Mouse (Mus musculus) 416B (cell line): ENCODE results near the gene Gm20388.

ENCODE experiments used
- DNase-seq: peaks from one replicate; pipeline ENCODE4 v3.0.0; 2011; ENCODE audit warnings: low read depth

Gene Gm20388

DNA sequence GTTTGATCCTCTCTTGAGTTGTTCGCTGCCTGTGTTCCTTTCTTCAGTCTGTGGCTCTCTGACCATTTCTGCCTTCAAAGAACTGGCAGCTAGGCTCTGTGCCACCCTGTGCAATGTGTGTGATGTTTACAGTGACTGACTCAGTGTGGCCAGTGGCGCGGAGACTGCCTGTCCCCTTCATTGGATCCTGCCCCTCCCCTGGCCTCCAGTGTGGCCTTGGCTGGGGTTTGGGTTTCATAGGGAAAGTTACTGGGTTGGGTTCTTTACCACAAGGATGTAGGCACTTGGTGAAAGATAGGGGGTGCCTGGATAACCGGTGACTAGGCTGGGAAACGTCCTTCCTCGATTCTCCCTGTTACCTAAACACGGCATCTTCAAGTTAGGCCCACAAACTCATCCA lies 3774.2 kb downstream of the Gm20388 start:
- no peak for DNase-seq

DNA sequence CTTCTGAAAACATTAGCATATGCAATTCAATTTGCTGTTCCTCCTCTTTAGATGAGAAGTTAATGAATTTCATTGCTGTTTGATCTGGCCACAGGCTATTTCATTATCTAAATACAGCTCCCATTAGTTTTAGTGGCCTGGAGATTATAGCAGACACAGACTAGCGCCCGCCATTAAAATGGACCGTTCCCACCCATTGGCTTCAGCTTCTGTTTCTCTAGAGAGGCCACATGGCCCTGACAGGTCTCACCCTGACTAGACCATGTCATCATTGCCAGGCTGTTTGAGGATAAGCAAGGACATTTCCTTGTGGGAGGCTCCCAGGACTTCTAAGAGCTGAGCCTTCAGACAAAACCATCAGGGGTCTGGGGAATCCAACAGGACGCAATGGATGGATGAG lies 3774.8 kb downstream of the Gm20388 start:
- no peak for DNase-seq

DNA sequence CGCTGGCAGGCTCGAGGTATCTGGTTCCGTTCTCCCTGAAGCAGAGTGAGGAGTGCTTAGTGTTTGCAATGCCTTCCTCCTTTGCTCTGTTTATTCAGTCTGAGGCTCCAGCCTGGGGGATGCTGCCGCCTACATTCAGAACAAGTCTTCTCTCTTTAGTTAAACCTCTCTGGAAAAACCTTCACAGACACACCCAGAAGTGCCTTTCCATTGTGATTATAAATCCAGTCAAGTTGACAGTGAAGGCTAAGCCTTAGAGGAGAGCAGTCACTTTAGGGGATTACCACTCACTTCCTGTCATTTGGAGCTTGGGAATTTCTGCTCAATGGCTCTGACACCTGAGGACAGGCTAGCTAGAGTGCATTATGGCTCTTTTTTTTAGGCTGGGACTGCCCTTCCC lies 3777.2 kb downstream of the Gm20388 start:
- DNase-seq = no peak

DNA sequence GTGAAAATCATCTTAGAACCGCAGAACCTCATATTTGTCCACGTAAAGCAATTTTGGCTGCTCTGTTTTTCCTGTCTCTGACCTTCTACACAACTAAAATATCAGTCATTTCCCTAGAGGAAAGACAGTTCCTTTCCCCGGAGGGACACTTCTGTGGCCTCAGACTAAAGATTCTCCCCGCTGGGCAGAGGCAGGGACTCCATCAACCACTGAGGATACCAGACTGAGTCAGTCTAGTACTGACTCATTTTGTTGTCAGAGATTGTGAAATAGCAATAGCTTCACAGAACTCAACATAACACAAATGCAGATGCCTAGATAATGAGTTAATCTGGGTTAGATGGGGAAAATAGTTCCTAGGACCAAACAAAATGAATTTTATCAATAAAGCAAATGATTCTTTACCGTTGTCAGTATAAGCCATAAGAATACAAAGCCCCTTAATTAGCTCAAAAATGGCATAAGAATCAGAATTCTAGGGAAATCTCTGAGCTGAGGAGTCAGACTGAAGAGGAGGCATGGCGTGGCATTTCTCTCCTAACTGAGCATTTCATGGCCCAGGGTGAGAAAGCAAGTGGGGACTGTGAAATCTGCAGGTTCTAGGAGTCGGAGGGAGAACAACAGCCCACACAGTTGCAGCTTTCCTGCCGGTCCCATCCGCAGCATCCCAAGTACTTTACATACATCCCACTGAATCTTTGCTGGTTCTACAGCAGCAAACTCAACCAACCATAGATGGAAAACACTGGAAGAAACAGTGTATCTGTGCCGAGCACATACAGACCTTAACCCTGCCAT lies 3781.7 kb downstream of the Gm20388 start:
- peak; percentile 87 for DNase-seq

DNA sequence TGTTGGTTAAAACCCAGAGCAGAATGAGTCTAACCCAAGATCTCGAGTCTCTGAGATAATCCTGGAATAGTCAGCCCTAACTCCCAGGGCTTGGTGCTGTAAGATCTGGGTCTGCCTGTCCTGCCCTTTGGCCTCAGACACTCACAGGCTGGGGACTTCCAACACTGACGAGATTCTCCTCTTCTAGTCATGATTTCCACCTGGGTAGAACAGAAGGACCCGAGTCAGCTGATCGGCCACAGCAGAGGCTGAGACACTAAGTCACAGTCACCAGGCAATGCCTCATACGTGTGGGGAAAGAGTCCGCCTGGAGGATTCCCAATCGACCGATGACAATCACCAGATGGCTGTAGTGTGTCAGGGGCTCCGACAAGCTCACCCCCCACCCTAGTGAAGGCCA lies 3785.5 kb downstream of the Gm20388 start:
- DNase-seq = no peak

DNA sequence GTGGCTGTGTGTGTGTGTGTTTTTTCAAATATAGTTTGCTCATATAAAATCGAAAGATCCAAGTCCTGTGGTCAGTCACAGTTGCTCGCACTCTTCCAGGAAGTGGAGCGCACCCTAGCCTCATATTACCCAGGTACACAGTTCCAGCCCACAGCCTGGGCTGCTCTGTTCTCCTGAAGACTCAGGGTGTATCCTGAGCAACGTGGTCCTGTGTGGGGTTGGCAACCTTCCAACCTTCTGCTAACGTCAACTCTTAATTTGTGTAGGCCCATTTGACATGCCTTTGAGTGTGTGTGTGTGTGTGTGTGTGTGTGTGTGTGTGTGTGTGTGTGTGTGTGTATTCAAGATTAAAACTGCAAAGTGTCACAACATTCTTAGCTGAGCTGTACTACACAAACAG lies 3786.7 kb downstream of the Gm20388 start:
- peak; percentile 37 for DNase-seq

DNA sequence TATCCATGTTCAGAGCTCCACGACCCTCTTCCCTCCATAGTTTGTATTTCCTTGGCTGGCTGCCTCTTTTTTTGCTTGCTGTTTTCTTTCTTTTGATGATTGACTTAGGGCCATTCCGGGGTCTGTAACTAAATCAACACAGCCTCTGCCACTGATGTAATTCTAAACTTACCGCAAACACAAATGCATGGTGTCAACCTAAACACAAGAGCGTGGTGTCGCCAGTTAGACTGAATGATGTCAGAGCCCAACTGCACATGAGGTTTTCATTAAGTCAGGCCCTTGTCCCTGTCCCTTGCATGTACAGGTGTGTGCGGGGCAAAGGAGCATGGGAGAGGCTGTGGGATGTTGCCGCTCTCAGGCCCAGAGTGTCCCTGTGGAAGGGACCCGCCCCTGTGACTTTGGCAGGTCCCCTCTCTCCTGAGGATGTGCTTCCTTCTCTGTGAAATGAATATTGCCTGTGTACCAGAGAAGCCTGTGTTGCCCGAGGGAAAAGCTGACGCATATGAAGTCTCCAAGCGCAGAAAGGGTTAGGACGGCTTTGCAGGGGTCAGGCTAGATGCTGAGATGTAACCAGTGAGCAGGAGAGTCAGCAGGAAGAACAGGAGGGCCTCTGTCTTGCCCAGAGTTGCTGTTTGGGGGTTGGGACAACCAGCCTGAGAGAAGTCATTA lies 3789.9 kb downstream of the Gm20388 start:
- no peak for DNase-seq

DNA sequence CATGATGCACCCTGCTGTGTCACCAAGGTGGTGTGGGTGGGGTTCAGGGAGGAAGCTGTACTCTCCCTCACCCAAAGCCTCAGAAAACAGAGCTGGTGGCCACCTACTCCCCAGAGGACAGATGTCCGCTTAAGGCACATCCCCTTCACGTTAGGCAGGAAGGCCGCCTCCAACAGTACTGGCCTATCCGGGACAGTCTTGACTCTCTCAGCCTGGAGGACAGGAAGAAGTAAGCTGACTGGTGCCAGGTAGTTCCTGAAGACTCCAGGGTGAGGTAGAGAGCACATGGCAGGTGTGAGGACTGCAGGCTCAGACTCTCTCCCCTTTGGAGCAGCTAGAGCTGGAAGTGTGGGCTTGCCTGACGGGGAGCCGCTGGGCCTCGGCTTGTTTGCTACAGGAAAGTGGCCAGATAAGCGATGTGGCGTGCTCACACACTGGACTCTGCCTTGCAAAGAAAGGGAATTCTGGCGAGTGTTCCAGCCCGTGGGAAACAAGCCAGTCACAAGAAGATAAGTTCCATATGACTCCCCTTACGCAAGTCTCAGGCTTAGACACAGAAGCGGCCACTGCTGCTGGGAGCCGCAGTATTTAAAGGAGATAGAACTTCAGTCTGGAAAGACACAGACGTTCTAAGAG lies 3791.4 kb downstream of the Gm20388 start:
- no peak for DNase-seq

DNA sequence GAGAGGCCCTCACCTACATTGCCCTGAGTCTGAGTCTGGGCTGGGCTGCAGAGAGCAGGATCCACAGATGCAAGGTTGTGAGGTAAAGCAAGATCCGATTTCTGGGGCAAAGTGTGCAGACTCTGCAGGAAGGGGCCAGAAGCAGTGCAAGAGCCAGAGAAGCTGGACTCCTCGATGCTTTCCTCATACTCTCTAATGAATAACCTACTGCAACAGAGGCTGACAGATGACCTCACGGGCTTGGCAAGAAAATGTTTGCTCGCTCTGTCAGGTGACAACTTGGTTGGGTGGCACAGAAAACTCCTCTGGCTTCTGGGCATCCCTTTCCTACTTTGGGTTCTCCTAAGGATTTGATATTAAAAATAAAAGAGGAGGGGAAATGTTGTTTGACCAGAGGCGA lies 3794.7 kb downstream of the Gm20388 start:
- DNase-seq = no peak

DNA sequence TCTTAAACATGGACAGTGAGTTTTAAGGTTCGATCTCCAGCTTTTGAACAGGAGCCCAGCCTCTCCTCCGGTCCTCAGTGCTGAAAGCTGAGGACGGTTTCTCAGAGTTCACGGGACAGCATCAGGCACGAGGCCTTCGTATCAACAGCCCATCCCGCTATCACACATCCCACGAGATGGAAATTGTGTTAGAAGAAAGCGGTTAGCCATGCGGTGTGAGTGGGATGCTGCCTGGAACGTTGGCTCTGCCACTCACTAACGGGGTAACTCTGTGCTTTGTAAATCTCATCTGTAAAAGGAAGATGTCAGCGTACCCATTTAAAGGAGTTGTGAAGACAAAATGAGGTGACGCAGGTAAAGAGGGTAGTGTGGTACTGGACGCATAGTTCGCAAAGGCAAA lies 3796.5 kb downstream of the Gm20388 start:
- no peak for DNase-seq

DNA sequence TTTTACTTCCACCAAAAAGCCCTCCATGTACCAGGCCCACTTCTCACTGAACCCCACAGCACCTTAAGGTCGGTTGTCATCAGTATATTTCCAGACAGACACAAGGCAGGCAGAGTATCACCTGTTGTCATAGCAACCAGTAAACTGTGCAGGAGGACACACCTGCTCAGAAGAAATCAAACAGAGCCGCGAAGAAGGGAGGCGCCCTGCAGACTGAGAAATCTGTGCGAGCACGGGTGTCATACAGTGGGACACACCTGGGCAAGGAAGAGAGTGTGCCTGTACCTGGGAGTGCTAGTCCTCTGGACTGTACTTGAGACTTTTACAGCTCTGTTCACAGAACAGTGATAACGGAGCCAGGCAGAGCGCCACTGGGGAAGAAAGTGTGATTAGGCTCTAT lies 3798.1 kb downstream of the Gm20388 start:
- DNase-seq = no peak

DNA sequence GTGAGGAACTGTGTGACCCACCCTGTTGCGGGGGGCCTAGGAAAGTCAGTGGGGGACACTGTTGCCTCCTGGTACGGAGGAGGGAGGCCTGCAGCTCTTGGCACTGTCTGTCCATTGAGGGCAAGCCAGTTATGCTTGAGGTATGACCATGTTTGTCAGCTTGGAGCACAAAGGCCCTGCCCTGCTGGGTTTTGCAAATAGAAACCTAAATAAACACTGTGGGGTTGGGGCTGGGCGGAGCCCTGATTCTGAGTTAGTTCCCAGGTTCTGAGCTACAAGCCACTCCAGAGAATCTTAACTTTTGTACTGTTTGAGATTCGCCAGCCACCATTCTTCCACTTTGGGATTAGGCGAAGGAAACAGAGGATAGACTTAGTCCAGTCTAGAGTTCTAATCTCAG lies 3799.7 kb downstream of the Gm20388 start:
- no peak for DNase-seq

DNA sequence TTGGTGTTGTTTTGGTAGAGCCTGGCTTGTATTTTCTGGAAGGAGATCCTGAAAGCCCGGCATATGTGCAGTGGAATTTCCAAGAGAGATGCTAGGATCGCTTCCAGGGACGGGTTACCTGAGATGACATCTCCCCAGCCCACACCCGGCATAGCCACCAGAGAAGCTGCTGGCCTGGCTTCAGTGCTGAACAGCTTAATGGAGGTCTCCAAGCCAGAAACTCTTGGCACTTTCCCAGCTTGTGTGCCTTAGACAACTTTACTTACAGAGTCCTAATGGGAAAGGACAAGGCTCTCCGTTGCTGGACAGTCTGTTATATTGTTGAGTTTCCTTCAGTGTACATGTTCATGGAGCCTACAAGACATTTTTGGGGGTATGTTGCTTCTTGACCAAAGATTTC lies 3803.8 kb downstream of the Gm20388 start:
- DNase-seq = no peak

DNA sequence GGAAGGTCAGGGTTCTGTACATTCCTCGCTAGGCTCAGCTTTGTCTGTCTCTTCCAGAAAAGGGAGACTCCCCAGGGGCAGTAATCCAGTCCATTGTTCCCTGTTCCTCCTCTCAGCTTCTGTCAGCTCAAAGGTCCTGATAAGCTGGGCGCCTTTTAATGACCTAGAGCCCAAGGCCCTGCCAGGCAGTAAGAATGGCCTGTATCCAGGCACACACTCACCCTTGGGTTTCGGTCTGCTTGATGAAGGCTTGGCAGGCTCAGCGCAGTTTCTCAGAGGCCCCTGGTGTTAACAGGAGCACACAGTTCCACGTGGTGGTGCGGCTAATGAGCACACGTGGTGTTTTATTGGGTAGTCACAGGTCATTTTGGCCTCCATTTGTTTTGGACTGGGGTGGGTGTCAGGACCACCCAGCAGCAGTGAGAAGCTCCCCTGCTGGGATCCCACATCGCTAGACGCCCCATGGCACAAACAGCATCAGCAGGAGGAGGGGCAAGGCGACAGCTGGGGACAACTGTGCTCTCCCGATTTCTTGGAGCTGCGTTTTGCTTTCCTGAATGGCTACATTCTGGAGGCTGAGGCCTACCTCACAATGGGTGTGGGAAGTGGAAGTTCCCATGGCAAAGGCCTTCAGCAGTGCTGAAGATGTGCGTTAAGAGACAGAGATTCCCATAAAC lies 3805.4 kb downstream of the Gm20388 start:
- no peak for DNase-seq

DNA sequence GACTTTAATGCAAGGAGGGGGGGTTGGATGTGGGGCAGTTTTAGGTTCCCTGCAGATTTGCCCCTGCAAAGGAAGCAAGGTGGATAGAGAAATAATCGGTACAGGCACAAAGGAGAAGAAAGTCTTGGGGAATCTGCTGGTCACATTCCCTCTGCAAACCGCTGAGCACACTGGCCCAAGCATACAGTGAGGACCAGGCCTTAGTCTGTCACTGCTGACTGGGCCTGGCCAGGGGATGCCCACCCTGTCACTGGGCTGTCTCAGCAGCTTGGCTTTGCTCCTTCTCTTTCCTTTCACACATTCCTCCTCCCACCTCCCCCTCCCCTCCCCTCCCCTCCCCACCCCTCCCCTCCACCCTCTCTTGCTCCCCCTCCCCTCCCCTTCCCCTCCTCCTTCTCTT lies 3806.5 kb downstream of the Gm20388 start:
- DNase-seq = no peak

DNA sequence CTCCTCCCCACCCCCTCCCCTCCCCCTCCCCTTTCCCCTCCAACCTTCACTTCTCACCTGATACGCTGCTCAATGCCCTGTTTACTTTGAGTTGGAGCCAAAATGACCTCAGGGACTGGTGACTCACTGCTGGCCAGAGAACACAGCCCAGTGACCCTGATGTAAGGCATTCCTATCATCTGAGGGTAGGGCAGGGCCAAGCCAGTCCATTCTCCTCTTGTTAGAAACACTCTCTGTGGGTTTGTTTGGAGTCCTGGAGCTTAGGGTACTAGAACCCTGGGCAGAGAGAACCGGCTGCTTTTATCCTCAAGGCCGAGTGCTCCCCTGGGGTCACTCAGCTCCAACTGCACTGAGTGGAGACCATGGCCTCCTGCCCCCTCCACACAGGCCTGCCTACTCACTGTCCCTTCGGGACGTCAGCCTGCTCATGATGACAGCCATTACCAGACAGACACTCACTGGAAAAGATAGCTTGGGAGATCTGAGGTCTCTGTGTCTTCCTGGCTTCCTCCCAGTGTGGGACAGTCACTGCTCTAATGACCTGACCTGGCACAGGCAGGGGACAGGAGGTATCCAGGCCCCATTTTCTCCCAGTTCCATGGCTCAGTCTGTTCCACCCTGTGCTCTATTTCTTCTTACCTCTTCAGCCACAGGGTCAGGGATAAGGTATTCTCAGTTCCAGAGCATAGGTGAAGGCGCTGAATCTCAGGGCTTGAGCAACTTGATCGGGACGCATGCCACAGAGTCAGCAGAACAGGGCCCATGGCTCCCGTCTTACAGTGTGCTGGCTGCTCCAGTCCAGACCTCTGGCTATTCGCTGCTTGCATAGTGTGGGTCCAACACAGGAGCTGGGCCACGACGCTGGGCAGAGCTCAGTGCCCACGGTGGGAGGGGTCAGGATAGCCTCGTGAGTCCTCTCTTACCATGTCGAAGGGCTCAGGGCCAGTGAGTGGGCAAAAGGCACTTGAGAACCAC lies 3807.2 kb downstream of the Gm20388 start:
- peak; percentile 74 for DNase-seq

DNA sequence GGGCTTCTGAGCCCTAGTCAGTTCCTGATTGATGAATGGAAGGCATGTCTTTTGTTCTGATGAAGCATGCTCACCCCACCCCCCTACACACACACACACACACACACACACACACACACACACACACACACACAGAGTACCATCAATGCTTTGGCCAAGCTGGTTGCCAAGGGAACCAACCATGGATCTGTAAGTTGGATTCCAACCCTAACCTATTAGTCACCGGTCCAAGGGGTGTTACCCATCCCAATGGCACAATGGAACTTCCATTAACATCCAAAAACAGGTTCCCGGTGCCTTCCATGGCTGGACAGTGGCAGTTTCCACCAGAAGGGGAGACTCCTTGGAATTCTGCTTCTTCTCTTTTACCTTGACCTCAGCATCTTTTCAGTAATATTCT lies 3808.1 kb downstream of the Gm20388 start:
- DNase-seq = no peak

DNA sequence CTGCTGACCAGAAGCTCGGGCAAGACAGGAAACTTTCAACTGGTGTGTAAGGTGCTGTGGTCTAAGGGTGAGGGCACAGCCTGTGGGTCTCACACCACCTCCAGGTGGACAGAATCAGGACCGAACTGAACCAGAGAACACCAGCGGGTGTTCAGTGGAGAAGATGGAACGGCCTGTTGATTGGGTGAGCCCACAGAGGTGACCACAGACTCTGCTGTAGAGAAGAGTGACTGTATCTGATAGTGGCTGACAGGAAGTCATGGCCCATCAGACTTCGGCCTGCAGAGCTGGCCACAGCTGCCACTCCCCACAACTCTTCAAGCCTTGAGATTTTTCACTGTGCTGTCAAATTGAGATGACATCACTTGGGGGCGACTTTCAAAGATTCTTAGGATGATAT lies 3808.6 kb downstream of the Gm20388 start:
- DNase-seq = peak; percentile 93

DNA sequence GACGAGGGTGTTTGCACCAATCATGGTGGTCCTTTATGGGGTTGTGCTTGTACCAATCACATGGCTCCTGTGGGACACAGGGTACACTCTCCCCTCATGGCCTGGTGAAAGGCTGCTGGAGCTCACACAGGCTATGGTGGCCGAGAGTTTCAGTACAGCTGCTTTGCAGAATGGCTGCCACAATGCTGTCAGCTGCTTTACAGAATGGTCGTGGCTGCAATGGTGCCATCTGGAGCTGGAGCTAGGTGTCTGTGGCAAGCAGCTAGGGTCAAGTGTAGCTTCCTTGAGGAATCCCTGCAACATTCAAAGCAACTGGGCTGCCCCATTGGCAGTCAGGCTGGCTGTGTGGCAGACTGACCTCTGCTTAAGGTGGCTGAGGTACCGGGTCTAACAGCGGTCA lies 3809.2 kb downstream of the Gm20388 start:
- no peak for DNase-seq

DNA sequence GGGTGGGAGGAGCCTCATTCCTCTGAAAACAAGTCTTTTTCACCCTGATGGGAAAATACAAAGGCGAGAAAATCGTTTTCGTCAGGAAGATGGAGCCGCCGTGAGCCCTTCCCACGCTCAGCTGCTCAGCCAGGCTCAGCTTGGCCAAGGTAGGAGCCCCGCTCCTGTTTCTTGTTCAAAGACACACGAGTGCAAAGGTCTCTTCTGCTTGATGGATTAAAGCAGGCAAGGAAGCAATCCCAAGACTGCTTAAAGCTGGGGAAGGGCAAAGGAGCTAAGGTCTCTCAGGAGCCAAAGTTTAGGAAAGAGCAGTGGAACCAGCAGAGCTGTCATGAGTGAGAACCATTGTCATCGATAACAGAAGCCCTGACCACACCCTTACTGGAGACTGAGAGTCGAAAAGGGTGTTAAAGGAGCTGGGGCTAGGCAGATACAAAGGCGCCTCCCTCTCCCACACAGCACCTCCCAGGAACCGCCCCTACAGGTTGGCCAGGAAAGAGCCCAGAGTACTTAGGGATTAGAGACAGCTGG lies 3809.9 kb downstream of the Gm20388 start:
- DNase-seq = no peak

DNA sequence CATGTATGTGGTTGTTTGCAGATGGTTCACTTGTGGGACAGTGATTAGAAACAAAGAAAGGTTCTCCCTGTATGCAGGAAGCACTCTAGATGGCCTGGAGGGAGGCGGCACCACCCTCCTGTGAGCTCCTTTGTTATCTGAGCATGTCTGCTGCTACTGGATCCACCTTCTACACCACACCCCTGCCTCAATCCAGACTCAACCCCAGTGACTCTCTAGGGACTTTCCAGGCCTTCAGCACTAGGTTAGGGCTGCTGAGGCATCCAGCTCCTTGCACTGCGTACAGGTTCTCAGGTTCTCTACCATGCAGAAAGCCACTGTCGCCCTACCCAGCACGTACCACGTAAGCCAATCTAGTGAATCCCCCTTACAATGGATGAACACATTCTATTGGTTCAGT lies 3811.6 kb downstream of the Gm20388 start:
- DNase-seq = no peak
